Mouse (Mus musculus): Measurements from ENCODE around the gene Fshr.

DNA sequence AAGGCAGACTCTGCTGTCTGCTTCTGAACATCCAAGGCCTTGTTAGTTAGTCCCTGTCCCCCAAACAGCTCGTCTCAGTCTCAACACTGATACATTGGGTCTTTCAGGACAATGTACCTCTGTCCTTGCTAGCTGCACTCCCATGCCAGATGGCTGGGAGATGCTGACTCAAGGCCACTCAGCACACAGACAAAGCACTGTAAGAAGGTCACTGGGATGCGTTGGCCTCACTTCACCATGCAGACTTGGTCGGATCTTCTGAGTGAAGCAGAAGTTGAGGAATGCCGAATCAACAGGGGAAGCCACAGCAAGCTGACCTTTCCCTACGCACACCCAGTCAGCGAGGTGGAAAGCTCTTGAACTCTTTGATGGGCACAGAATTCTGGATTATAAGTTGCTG, 55.7 kb downstream of the Fshr start:
- TF ChIP-seq POLR2A (IDR thresholded peaks at IDR 0.05; ENCODE audit: control insufficient read depth in 1 of 2, insufficient read depth in 1 of 2, low read depth in 1 of 2, low read length in 2 of 2, poor library complexity in 1 of 2) (no peak), ETS1 (IDR thresholded peaks at IDR 0.05; ENCODE audit: low read depth, low read length) (no peak), CTCF (IDR thresholded peaks at IDR 0.05 in 2 of 3, conservative IDR thresholded peaks at IDR 0.05 in 1 of 3; ENCODE audit: control insufficient read depth in 1 of 3, insufficient read depth in 1 of 3, low read depth in 2 of 3, low read length in 3 of 3, poor library complexity in 1 of 3, severe bottlenecking in 1 of 3) (no peak), E2F4 (IDR thresholded peaks at IDR 0.05; ENCODE audit: borderline replicate concordance, low read depth, low read length) (no peak), TCF12 (IDR thresholded peaks at IDR 0.05; ENCODE audit: low read depth, low read length) (no peak), ZKSCAN1 (IDR thresholded peaks at IDR 0.05; ENCODE audit: low read depth, low read length) (no peak), EP300 (IDR thresholded peaks at IDR 0.05; ENCODE audit: low read depth in 1 of 2, low read length in 2 of 2) (no peak)

All from MEL (cell line).